Mouse (Mus musculus): ENCODE measurements around the gene Zfp62. TPM values are rescaled to one million over a fixed set of nuclear protein-coding genes. Genes with fewer than 3 reads are reported as not detected.

Zfp62 gene
- polyA plus RNA-seq, 3 experiments from 2014 or later: 43.8 to 49.9 (median 49.6) TPM

Other genes starting within 250 kb of the Zfp62 start
- under 1 TPM; 0.40 to 0.94 (median 0.52) TPM for gene Olfr56, start 224.4 kb upstream of the Zfp62 start, polyA plus RNA-seq (2017; shearing (Covaris generic))
- gene 9930111J21Rik1, start 223.9 kb upstream of the Zfp62 start, polyA plus RNA-seq (2017; shearing (Covaris generic)): 100 to 1,000 TPM; 121 to 163 (median 155) TPM
- 1 to 10 TPM; 3.0 to 8.4 (median 5.0) TPM for gene Gm12185, start 211.1 kb upstream of the Zfp62 start, polyA plus RNA-seq (2017; shearing (Covaris generic))
- 100 to 1,000 TPM; 207 to 408 (median 255) TPM for gene Tgtp1, start 209.1 kb upstream of the Zfp62 start, polyA plus RNA-seq (2017; shearing (Covaris generic))
- 100 to 1,000 TPM; 118 to 148 (median 136) TPM for gene 9930111J21Rik2, start 152.1 kb upstream of the Zfp62 start, polyA plus RNA-seq (2017; shearing (Covaris generic))
- 100 to 1,000 TPM; 344 to 542 (median 352) TPM for gene Tgtp2, start 139.1 kb upstream of the Zfp62 start, polyA plus RNA-seq (2017; shearing (Covaris generic))
- 100 to 1,000 TPM; 364 to 477 (median 416) TPM for gene Ifi47, start 126.7 kb upstream of the Zfp62 start, polyA plus RNA-seq (2017; shearing (Covaris generic))
- under 1 TPM in 2 of 3 experiments, not detected in 1; 0.67 to 0.74 TPM for gene Olfr1396, start 88.4 kb upstream of the Zfp62 start, polyA plus RNA-seq (2017; shearing (Covaris generic))
- gene Olfr1395, start 61.0 kb upstream of the Zfp62 start, polyA plus RNA-seq (2017; shearing (Covaris generic)): not detected
- not detected for gene Olfr1394, start 48.9 kb upstream of the Zfp62 start, polyA plus RNA-seq (2017; shearing (Covaris generic))
- under 1 TPM in 1 of 3 experiments, not detected in 2; 0.39 TPM for gene Btnl9, start 16.1 kb upstream of the Zfp62 start, polyA plus RNA-seq (2017; shearing (Covaris generic))
- gene Mgat1, start 40.9 kb downstream of the Zfp62 start, polyA plus RNA-seq (2017; shearing (Covaris generic)): 10 to 100 TPM; 62.3 to 88.6 (median 70.5) TPM
- gene Olfr1393, start 75.0 kb downstream of the Zfp62 start, polyA plus RNA-seq (2017; shearing (Covaris generic)): not detected
- not detected for gene Olfr1392, start 82.0 kb downstream of the Zfp62 start, polyA plus RNA-seq (2017; shearing (Covaris generic))
- not detected for gene Olfr10, start 101.4 kb downstream of the Zfp62 start, polyA plus RNA-seq (2017; shearing (Covaris generic))
- gene Olfr1391, start 119.5 kb downstream of the Zfp62 start, polyA plus RNA-seq (2017; shearing (Covaris generic)): not detected
- under 1 TPM in 1 of 3 experiments, not detected in 2; 0.12 TPM for gene Olfr1390, start 131.9 kb downstream of the Zfp62 start, polyA plus RNA-seq (2017; shearing (Covaris generic))
- gene Olfr1389, start 219.8 kb downstream of the Zfp62 start, polyA plus RNA-seq (2017; shearing (Covaris generic)): not detected
- gene Olfr1388, start 233.3 kb downstream of the Zfp62 start, polyA plus RNA-seq (2017; shearing (Covaris generic)): under 1 TPM in 1 of 3 experiments, not detected in 2; 0.15 TPM

Measured in inflammation-experienced regulatory T-cells, adult 6 months (primary cell).